Mouse (Mus musculus) liver, embryonic 14.5 days (tissue): ENCODE results near the gene Nt5c2.

Experiments used
- CTCF ChIP-seq: IDR thresholded peaks from 2 replicates; pipeline ENCODE4 v1.5.1; 2016; ENCODE audit warnings: antibody characterized with exemption, low read depth, control low read depth
- EP300 ChIP-seq: IDR thresholded peaks from 2 replicates; pipeline ENCODE4 v1.6.1; 2016; ENCODE audit warnings: antibody characterized with exemption, low read depth

GRCm38 (mm10) chr19:46957001-46957400 lies 58.0 kb downstream of the Nt5c2 start:
- TF ChIP-seq CTCF (no peak), EP300 (peak; percentile 71)
